Mouse (Mus musculus) thymus, postnatal 14 days (tissue): ENCODE results near the gene Borcs5.

Experiments used
- DNase-seq: peaks from one replicate; pipeline ENCODE4 v3.0.0; 2021

Gene Borcs5

GRCm38 (mm10) chr6:134721729-134722269 is 82.5 kb downstream of the Borcs5 start:
- DNase-seq: no peak

GRCm38 (mm10) chr6:134722906-134723305 is 83.6 kb downstream of the Borcs5 start:
- DNase-seq: no peak

GRCm38 (mm10) chr6:134723326-134723725 is 84.0 kb downstream of the Borcs5 start:
- DNase-seq: no peak

- no peak for DNase-seq
Measured at GRCm38 (mm10) chr6:134723833-134724553, 84.7 kb downstream of the Borcs5 start.

GRCm38 (mm10) chr6:134725406-134725805 is 86.1 kb downstream of the Borcs5 start:
- DNase-seq: no peak

- no peak for DNase-seq
Measured at GRCm38 (mm10) chr6:134730978-134731377, 91.7 kb downstream of the Borcs5 start.

GRCm38 (mm10) chr6:134732813-134733212 is 93.5 kb downstream of the Borcs5 start:
- DNase-seq: no peak

GRCm38 (mm10) chr6:134733800-134734221 is 94.5 kb downstream of the Borcs5 start:
- no peak for DNase-seq

GRCm38 (mm10) chr6:134736853-134737252 is 97.5 kb downstream of the Borcs5 start:
- DNase-seq: no peak

- no peak for DNase-seq
Measured at GRCm38 (mm10) chr6:134743568-134743967, 104.3 kb downstream of the Borcs5 start.

GRCm38 (mm10) chr6:134745876-134746275 is 106.6 kb downstream of the Borcs5 start:
- no peak for DNase-seq

GRCm38 (mm10) chr6:134748126-134748525 is 108.8 kb downstream of the Borcs5 start:
- no peak for DNase-seq

- no peak for DNase-seq
Measured at GRCm38 (mm10) chr6:134751087-134751486, 111.8 kb downstream of the Borcs5 start.

- no peak for DNase-seq
Measured at GRCm38 (mm10) chr6:134751883-134752647, 112.8 kb downstream of the Borcs5 start.

- DNase-seq: no peak
Measured at GRCm38 (mm10) chr6:134753412-134753811, 114.1 kb downstream of the Borcs5 start.

- no peak for DNase-seq
Measured at GRCm38 (mm10) chr6:134753858-134754257, 114.5 kb downstream of the Borcs5 start.

GRCm38 (mm10) chr6:134756058-134756457 is 116.7 kb downstream of the Borcs5 start:
- no peak for DNase-seq
